Mouse (Mus musculus) megakaryocyte progenitor cell, adult 5-6 weeks (primary cell): Measurements from ENCODE around the gene Gm10803. TPM values are rescaled to one million over a fixed set of nuclear protein-coding genes. Genes with fewer than 3 reads are reported as not detected.
A peak's percentile ranks its signal among the peaks of the same experiment; 100 is the strongest.
"Not testable (repeated sequence)": the region's sequence is repeated elsewhere in the genome, so short reads cannot be mapped to it uniquely, and the experiment has no call there.

Source experiments
- ATAC-seq: replicated peaks from 2 replicates; pipeline ENCODE4 v1.8.0; 2016; ENCODE audit warnings: mild to moderate bottlenecking, moderate TSS enrichment, inconsistent platforms; ENCODE audit not compliant: poor library complexity
- total RNA-seq, 2 experiments: library from RNA; stranded (forward) in 1 of 2; stranded (reverse) in 1 of 2; fragments of 157-497, 149-512 nt in 1 of 2; fragments of 200-1000 nt in 1 of 2; gene quantifications; 2 replicates each; pipeline versions ENCODE4 v1.2.3 to v1.2.4; 2015 to 2017

The Gm10803 gene
- total RNA-seq (2015) (not detected in 2 replicates), total RNA-seq (2017) (not detected in 2 replicates)

DNA sequence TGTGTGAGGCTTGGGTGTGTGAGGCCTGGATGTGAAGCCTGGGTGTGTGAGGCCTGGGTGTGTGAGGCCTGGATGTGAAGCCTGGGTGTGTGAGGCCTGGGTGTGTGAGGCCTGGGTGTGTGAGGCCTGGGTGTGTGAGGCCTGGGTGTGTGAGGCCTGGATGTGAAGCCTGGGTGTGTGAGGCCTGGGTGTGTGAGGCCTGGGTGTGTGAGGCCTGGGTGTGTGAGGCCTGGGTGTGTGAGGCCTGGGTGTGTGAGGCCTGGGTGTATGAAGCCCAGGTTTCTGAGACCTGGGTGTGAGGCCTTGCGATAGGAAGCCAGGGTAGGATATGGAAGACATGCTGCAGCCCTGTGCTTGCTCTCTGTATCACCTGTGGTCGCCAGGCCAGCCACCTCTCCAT, at the start of gene Gm10803:
Gene Gm10803 (plus strand): TSS at position 301 of the 400 bp plus-strand sequence.
- not testable (repeated sequence) for ATAC-seq

- ATAC-seq: no peak
Observed at GRCm38 (mm10) chr2:93510839-93511238, 49.5 kb upstream of the Gm10803 start.

DNA sequence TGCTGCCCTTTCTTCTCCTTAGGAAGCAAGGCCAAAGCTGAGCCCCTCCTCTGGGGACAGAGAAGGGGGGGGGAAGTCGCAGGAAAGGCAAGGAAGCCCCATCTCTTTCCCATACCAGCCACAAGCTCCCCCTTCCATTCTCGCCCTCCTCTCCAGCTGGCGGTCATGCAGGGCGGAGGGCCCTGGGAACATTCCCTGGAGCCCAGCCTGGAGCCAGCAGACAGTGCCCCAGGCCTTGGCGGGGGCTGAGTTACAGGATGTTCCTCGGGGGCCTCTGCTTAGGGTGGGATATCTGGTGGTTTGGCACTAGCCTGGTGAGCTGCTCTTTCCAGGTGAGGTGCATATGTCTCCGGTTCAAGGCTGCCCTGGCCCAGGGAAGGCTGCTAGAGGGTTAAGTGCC, 48.2 kb upstream of the Gm10803 start:
- ATAC-seq: no peak

- no peak for ATAC-seq
Observed at GRCm38 (mm10) chr2:93515246-93515645, 45.1 kb upstream of the Gm10803 start.

- ATAC-seq: no peak
Observed at GRCm38 (mm10) chr2:93521042-93521441, 39.3 kb upstream of the Gm10803 start.

GRCm38 (mm10) chr2:93521571-93521970, 38.8 kb upstream of the Gm10803 start:
- ATAC-seq: no peak

DNA sequence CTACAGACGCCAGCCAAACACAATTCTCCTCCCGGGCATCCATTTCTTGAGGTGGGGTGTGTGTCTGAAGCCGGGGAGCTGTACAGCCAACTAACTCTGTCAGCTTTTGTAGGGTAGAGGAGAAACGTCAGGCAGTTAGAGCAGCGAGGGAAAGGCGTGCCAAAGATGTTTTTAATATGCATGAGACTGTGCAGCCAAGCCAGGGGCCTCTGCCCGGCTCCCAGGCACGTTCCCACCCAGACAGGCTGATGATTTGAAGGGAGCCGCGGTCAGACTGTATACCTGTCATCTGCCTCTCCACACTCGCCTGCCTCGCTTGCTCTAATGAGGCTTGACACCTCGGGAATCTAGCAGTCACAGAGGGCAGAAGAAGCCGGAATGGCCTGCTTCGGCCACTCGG, 38.4 kb upstream of the Gm10803 start:
- ATAC-seq: no peak

GRCm38 (mm10) chr2:93525033-93525762, 35.2 kb upstream of the Gm10803 start:
- ATAC-seq: no peak

DNA sequence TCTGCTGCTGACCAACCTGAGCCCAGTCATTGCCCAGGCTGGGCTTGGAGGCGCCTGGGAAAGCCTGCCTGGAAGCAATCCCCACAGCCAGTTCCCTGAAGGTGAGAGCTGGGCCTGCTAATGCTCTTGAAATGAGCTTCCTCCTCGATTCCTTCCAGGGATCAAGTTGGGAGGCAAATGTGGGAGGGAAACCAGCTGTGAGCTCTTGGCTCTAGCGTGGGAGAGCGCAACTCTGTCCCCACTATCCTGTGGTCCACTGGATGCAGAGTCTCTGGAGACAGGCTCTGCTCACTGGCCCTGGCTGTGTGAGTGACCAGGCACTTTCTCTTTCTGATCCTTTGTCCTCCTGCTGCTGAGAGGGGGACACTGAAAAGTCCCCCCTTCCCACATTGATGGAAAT, 30.8 kb upstream of the Gm10803 start:
- no peak for ATAC-seq

- ATAC-seq: no peak
Observed at GRCm38 (mm10) chr2:93533891-93534290, 26.5 kb upstream of the Gm10803 start.

GRCm38 (mm10) chr2:93537385-93537967, 22.9 kb upstream of the Gm10803 start:
- ATAC-seq: peak; percentile 57

DNA sequence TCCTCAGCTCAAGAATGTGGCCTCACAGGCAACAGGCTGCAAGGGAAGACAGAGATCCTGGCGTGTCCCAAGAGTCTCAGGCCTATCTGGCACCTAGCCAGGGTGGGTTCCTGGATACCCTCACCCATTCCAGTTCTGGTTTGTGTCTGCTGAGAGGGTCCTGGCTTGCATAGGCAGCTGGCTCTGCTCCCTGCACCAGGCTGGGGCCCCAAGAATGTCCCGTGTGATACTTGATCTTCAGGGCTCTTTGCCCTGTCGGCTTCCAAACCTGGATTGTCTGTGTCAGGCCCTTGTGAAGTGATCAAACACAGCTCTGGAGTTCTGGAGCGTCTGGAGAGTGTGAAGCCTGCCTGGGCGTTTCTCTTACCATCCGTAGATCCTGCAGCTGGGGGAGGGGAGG, 22.2 kb upstream of the Gm10803 start:
- no peak for ATAC-seq

DNA sequence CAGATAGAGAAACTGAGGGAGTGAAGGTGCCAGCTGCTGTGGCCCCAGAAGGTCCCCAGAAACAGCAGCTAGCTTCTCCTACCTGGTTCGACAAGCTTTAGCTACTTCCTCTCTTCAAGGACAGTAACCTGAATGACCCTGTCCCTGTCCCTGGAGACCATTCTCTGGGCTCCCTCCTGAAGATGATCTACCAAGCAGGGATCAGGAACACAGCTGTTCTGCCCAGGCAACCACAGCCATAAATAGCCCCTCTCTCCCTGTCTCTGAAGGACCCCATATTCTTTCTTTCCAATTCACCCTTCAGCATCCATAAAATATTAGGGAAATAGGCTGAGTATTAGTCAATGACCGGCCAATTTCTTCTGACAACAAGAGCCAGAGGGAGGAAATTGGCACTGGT, 18.6 kb upstream of the Gm10803 start:
- ATAC-seq: no peak

DNA sequence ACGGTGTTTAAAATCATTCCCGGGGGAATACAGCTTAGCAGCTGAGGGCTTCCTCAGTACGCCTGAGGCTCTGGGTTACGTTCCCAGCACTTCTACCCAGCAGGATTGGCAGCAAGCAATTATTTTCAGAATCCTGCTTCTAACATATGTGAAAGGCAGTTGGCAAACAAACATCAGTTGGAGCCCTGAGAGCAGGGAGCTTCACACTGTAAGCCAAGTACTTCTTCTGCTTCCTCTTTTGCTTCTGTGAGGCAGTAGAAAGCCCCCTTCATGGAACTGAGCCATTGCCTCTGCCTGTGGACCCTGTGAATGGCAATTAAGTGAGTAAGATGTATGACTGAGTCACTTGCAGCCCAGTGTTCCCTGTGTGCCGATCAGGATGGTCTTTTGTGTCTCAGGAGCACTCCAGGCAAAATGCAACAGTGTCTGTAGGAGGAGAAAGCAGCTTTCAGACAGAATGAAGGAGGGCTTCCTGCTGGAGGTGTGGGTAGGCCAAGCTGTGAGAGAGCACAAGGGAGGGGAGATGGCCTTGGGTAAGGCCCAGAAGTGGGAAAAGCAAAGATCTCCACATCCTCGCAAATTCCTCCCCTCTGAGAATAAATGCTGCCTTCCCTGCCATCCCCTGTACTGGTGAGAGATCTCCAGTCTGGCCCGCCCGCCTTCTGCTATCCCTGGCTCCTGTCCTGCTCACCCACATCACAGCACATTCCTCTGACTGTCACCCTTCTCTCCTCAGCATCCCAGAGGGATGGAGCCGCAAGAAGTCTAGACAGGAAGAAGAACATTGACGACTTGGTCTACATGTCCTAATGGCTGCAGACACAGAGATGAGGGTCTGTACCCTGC, 7.5 kb upstream of the Gm10803 start:
- ATAC-seq: no peak

GRCm38 (mm10) chr2:93553905-93554304, 6.5 kb upstream of the Gm10803 start:
- ATAC-seq: no peak

DNA sequence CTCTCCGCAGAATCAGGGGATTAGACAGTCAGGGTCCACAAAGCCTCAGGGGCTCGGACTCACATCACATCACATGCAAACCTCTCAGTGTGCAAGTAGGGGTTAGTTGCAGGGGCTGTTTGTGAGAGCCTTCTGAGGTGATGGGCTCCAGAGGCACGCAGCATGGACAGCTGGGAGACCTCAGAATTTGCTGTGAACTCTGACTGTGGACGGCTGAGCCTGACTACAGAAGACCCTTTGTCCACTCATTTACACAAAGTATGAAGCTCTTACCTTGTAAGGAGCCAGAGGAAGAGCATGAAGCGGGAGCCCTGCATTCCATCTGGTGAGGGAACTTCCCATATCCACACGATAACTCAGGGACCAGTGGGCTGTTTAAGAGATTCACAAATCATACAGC, 5.3 kb downstream of the Gm10803 start:
- no peak for ATAC-seq

- no peak for ATAC-seq
Observed at GRCm38 (mm10) chr2:93567675-93568074, 7.3 kb downstream of the Gm10803 start.

GRCm38 (mm10) chr2:93572565-93572964, 12.2 kb downstream of the Gm10803 start:
- ATAC-seq: no peak

- ATAC-seq: no peak
Observed at GRCm38 (mm10) chr2:93581271-93581670, 20.9 kb downstream of the Gm10803 start.

DNA sequence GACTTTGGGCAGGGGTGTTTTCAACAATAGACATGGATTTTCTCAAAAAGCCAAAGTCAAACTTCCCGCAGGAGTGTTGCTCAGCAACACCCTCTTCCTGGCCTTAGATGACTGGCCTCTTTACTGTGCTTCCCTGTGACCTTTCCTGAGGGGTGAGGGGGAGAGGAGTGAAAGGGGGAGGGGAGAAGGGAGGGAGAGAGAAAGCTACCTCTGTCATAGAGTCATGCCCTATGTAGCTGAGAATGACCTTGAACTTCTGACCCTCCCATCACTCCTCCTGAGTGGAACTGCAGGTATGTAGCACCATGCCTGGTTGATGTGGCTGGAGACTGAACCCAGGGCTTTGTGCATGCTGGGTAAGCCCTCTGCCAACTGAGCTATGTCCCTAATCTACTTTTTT, 25.5 kb downstream of the Gm10803 start:
- no peak for ATAC-seq

DNA sequence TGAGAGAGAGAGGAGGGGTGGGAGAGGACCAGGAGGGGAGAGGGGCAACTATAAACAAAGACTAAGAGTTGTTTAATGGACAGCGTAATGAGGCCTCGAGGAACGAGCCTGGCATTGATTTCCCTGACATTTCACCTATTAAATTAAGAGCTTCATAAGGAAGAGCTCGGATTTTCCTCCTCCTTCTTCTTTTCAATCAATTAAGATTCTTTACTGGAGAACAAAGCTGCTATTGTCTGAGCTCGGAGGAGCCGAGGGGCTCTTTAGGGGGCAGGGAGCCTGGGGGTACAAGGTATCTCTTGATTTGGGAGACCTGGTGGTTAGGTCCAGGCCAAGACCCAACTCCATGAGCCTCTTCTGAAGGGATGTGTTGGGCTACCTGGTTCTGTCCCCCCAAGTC, 27.1 kb downstream of the Gm10803 start:
- ATAC-seq: no peak

- 0 out of 2 replicates have a peak, but pooled peaks have one; percentile 37 for ATAC-seq
Observed at GRCm38 (mm10) chr2:93589875-93590274, 29.5 kb downstream of the Gm10803 start.
